Mouse (Mus musculus) left cerebral cortex, adult 18-20 months (tissue): Measurements from ENCODE around the gene Shcbp1l. TPM values are rescaled to one million over a fixed set of nuclear protein-coding genes. Genes with fewer than 3 reads are reported as not detected.
"Not testable (repeated sequence)": the region's sequence is repeated elsewhere in the genome, so short reads cannot be mapped to it uniquely, and the experiment has no call there.

Experiments
- DNase-seq, 2 experiments: peaks; one replicate each; pipeline ENCODE4 v3.0.0; 2021 to 2022; ENCODE audit warnings: low spot score in 2 of 2, mixed read lengths in 1 of 2
- total RNA-seq, 2 experiments: library from RNA; stranded (reverse); gene quantifications; 2 replicates each; pipeline ENCODE4 v1.2.3; 2021

Shcbp1l gene
- total RNA-seq, 2 experiments from 2014 or later, result 2.5 to 3.0 TPM

GRCm38 (mm10) chr1:153417805-153418204, 7.2 kb upstream of the Shcbp1l start:
- not testable (repeated sequence) for DNase-seq

GRCm38 (mm10) chr1:153424271-153424670, 691 bp upstream of the Shcbp1l start:
- no peak for DNase-seq

GRCm38 (mm10) chr1:153431158-153431557, 6.2 kb downstream of the Shcbp1l start:
- DNase-seq, result no peak

GRCm38 (mm10) chr1:153431701-153432100, 6.7 kb downstream of the Shcbp1l start:
- no peak for DNase-seq

- no peak for DNase-seq
Measured at GRCm38 (mm10) chr1:153432329-153432728, 7.4 kb downstream of the Shcbp1l start.

- DNase-seq, result no peak
Measured at GRCm38 (mm10) chr1:153433851-153434589, 9.1 kb downstream of the Shcbp1l start.

- DNase-seq, result no peak
Measured at GRCm38 (mm10) chr1:153437536-153437935, 12.6 kb downstream of the Shcbp1l start.

GRCm38 (mm10) chr1:153440752-153441151, 15.8 kb downstream of the Shcbp1l start:
- DNase-seq, result no peak

GRCm38 (mm10) chr1:153441656-153442055, 16.7 kb downstream of the Shcbp1l start:
- no peak for DNase-seq

GRCm38 (mm10) chr1:153443019-153443418, 18.1 kb downstream of the Shcbp1l start:
- no peak for DNase-seq

GRCm38 (mm10) chr1:153443632-153444031, 18.7 kb downstream of the Shcbp1l start:
- DNase-seq, result no peak

- no peak for DNase-seq
Measured at GRCm38 (mm10) chr1:153446120-153446831, 21.3 kb downstream of the Shcbp1l start.

- DNase-seq, result peak; percentile 37 to 40
Measured at GRCm38 (mm10) chr1:153451237-153452154, 26.5 kb downstream of the Shcbp1l start.

- no peak for DNase-seq
Measured at GRCm38 (mm10) chr1:153453146-153453642, 28.2 kb downstream of the Shcbp1l start.

- DNase-seq, result no peak
Measured at GRCm38 (mm10) chr1:153456137-153456536, 31.2 kb downstream of the Shcbp1l start.

- no peak for DNase-seq
Measured at GRCm38 (mm10) chr1:153461796-153462195, 36.8 kb downstream of the Shcbp1l start.

- DNase-seq, result no peak
Measured at GRCm38 (mm10) chr1:153479296-153479695, 54.3 kb downstream of the Shcbp1l start.

- DNase-seq, result peak; percentile 52 to 75
Measured at GRCm38 (mm10) chr1:153480386-153481024, 55.5 kb downstream of the Shcbp1l start.

GRCm38 (mm10) chr1:153481025-153481412, 56.1 kb downstream of the Shcbp1l start:
- DNase-seq, result no peak

GRCm38 (mm10) chr1:153485201-153485796, 60.3 kb downstream of the Shcbp1l start:
- DNase-seq, result no peak
